Mouse (Mus musculus) stomach, postnatal 0 days (tissue): ENCODE results near the gene Ift172. TPM values are rescaled to one million over a fixed set of nuclear protein-coding genes. Genes with fewer than 3 reads are reported as not detected.

Source experiments
- ATAC-seq: fragments of 200-750 bp; cut with Nextera tagmentation; 2 replicates; pipeline ENCODE4 v1.8.0; 2017; ENCODE audit not compliant: low FRiP score, low TSS enrichment
- DNase-seq: peaks from one replicate; pipeline ENCODE4 v3.0.0-alpha.2; 2016; ENCODE audit warnings: low spot score
- H3K27ac ChIP-seq: fragments of 300-500 bp; sonication (generic); replicated peaks from 2 replicates; pipeline ENCODE4 v1.5.1; 2014; ENCODE audit warnings: mild to moderate bottlenecking, control low read depth
- H3K27me3 ChIP-seq: fragments of 300-500 bp; sonication (generic); 2 replicates; pipeline ENCODE4 v1.6.1; 2014; ENCODE audit warnings: low read length; ENCODE audit not compliant: control insufficient read depth, insufficient read depth
- H3K36me3 ChIP-seq: fragments of 300-500 bp; sonication (generic); 2 replicates; pipeline ENCODE4 v1.6.1; 2014; ENCODE audit warnings: low read length, mixed read lengths; ENCODE audit not compliant: control insufficient read depth, insufficient read depth
- H3K4me1 ChIP-seq: fragments of 300-500 bp; sonication (generic); replicated peaks from 2 replicates; pipeline ENCODE4 v1.6.1; 2014; ENCODE audit warnings: antibody characterized with exemption; ENCODE audit not compliant: control insufficient read depth, insufficient read depth
- H3K4me2 ChIP-seq: fragments of 300-500 bp; sonication (generic); replicated peaks from 2 replicates; pipeline ENCODE4 v1.6.1; 2014; ENCODE audit warnings: low read depth, mild to moderate bottlenecking, control low read depth, moderate library complexity
- H3K4me3 ChIP-seq: fragments of 300-500 bp; sonication (generic); 2 replicates; pipeline ENCODE4 v1.5.1; 2014; ENCODE audit warnings: low read depth, low read length, control low read depth
- H3K9ac ChIP-seq: fragments of 300-500 bp; sonication (generic); 2 replicates; pipeline ENCODE4 v1.6.1; 2014; ENCODE audit warnings: mild to moderate bottlenecking, low read length, control low read depth, mixed read lengths
- H3K9me3 ChIP-seq: fragments of 300-500 bp; sonication (generic); 2 replicates; pipeline ENCODE4 v1.6.1; 2016; ENCODE audit warnings: low read length; ENCODE audit not compliant: control insufficient read depth
- CTCF ChIP-seq: IDR thresholded peaks from 2 replicates; pipeline ENCODE4 v1.5.1; 2016; ENCODE audit warnings: antibody characterized with exemption, low read depth, mild to moderate bottlenecking, moderate library complexity
- EP300 ChIP-seq: optimal IDR thresholded peaks from 2 replicates; pipeline ENCODE3; 2016; ENCODE audit warnings: antibody characterized with exemption
- WGBS: fragments of 180-500 bp; shearing (Covaris S2); extraction: QIAGEN DNeasy Blood & Tissue Kit; methylation state at CpG from one replicate; pipeline ENCODE4 v1.1.7; 2014; 5-methylcytosine and 5-hydroxymethylcytosine counted together
- polyA plus RNA-seq: library from polyadenylated mRNA; unstranded; fragments of >200 nt; fragmentation: Nextera tagmentation; extraction: Ambion mirVana; gene quantifications from 2 replicates; pipeline ENCODE4 v1.2.1, GENCODE M21; 2015

Ift172 gene
- polyA plus RNA-seq, 1 experiment from 2014 or later, result 20.3 TPM

- no peak for ATAC-seq
- no peak overlapping the region for H3K4me2 ChIP-seq
- no peaks in the 10 kb centered on the region for H3K4me1 ChIP-seq
- no peaks in the 10 kb centered on the region for H3K9me3 ChIP-seq
- 82% methylated on average over 20 of the region's 20 CpGs for WGBS
- no peaks in the 10 kb centered on the region for H3K27me3 ChIP-seq
- no peak overlapping the region for H3K27ac ChIP-seq
- no peak overlapping the region for H3K9ac ChIP-seq
- no peak for DNase-seq
- TF ChIP-seq CTCF (no peak), EP300 (no peak)
- peaks cover 23% of the 10 kb centered on the region for H3K36me3 ChIP-seq
- H3K4me3 ChIP-seq, result no peak overlapping the region
Observed at GRCm38 (mm10) chr5:31279245-31279988, 11.5 kb downstream of the Ift172 start.

- Histone ChIP-seq H3K27ac (no peak overlapping the region), H3K4me3 (no peak overlapping the region), H3K27me3 (no peaks in the 10 kb centered on the region), H3K36me3 (peaks cover 5% of the 10 kb centered on the region; the same call in 1 of the 2 replicates), H3K9ac (no peak overlapping the region), H3K4me2 (no peak overlapping the region), H3K9me3 (no peaks in the 10 kb centered on the region), H3K4me1 (no peaks in the 10 kb centered on the region)
- TF ChIP-seq CTCF, result no peak
- TF ChIP-seq EP300, result no peak
- no peak for DNase-seq
- 88% methylated on average over 6 of the region's 6 CpGs for WGBS
- no peak for ATAC-seq
Observed at GRCm38 (mm10) chr5:31273018-31273417, 17.9 kb downstream of the Ift172 start.

GRCm38 (mm10) chr5:31267686-31268085 lies 23.2 kb downstream of the Ift172 start:
- Histone ChIP-seq H3K9ac (no peak overlapping the region), H3K27ac (no peak overlapping the region), H3K27me3 (no peaks in the 10 kb centered on the region), H3K4me2 (no peak overlapping the region), H3K4me3 (no peak overlapping the region), H3K9me3 (no peaks in the 10 kb centered on the region), H3K4me1 (no peaks in the 10 kb centered on the region), H3K36me3 (peaks cover 2% of the 10 kb centered on the region; the same call in 1 of the 2 replicates)
- WGBS, result 89% methylated on average over 6 of the region's 6 CpGs
- DNase-seq, result no peak
- no peak for ATAC-seq
- TF ChIP-seq EP300, result no peak
- no peak for TF ChIP-seq CTCF

- Histone ChIP-seq H3K4me1 (no peaks in the 10 kb centered on the region), H3K9me3 (no peaks in the 10 kb centered on the region), H3K36me3 (peaks cover 2% of the 10 kb centered on the region; the same call in 1 of the 2 replicates), H3K9ac (no peak overlapping the region), H3K27me3 (no peaks in the 10 kb centered on the region), H3K4me3 (no peak overlapping the region), H3K27ac (no peak overlapping the region), H3K4me2 (no peak overlapping the region)
- TF ChIP-seq CTCF (no peak), EP300 (no peak)
- no peak for DNase-seq
- no peak for ATAC-seq
- WGBS, result 83% methylated on average over 7 of the region's 7 CpGs
Observed at GRCm38 (mm10) chr5:31266101-31266500, 24.8 kb downstream of the Ift172 start.

- no peak overlapping the region for H3K27ac ChIP-seq
- ATAC-seq, result no peak
- H3K4me2 ChIP-seq, result no peak overlapping the region
- H3K4me3 ChIP-seq, result no peak overlapping the region
- TF ChIP-seq CTCF, result no peak
- no peak for TF ChIP-seq EP300
- H3K9ac ChIP-seq, result no peak overlapping the region
- H3K27me3 ChIP-seq, result no peaks in the 10 kb centered on the region
- WGBS, result 78% methylated on average over 11 of the region's 11 CpGs
- DNase-seq, result no peak
- H3K36me3 ChIP-seq, result peaks cover 17% of the 10 kb centered on the region
- no peaks in the 10 kb centered on the region for H3K4me1 ChIP-seq
- H3K9me3 ChIP-seq, result no peaks in the 10 kb centered on the region
Observed at GRCm38 (mm10) chr5:31257616-31258015, 33.3 kb downstream of the Ift172 start.

- peaks cover 21% of the 10 kb centered on the region for H3K36me3 ChIP-seq
- WGBS, result 92% methylated on average over 2 of the region's 2 CpGs
Observed at GRCm38 (mm10) chr5:31255971-31256370, 34.9 kb downstream of the Ift172 start.

More at GRCm38 (mm10) chr5:31255971-31256370, 34.9 kb downstream of the Ift172 start:
- Histone ChIP-seq H3K4me3 (no peak overlapping the region), H3K4me2 (no peak overlapping the region), H3K27ac (no peak overlapping the region), H3K4me1 (no peaks in the 10 kb centered on the region), H3K9ac (no peak overlapping the region), H3K9me3 (no peaks in the 10 kb centered on the region), H3K27me3 (no peaks in the 10 kb centered on the region)
- TF ChIP-seq EP300, result no peak
- no peak for TF ChIP-seq CTCF
- DNase-seq (no peak), ATAC-seq (no peak)
